Mouse (Mus musculus): ENCODE measurements around the gene Ptrh1. TPM values are rescaled to one million over a fixed set of nuclear protein-coding genes. Genes with fewer than 3 reads are reported as not detected.

Gene Ptrh1
- total and polyA plus RNA-seq, 3 experiments = 2.2 to 4.2 (median 2.4) TPM

GRCm38 (mm10) chr2:32739311-32739710 is 36.3 kb upstream of the Ptrh1 start:
- Histone ChIP-seq H3K79me2 (replicated peaks; ENCODE audit: control insufficient read depth, insufficient read depth, low read length) (peaks cover 5% of the 10 kb centered on the region), H3K27ac (peak overlapping the region; percentile 31; the same call in 1 of the 2 replicates), H3K4me1 (ENCODE audit: control insufficient read depth, insufficient read depth, low read length) (peaks cover 12% of the 10 kb centered on the region), H3K36me3 (ENCODE audit: control insufficient read depth, insufficient read depth, low read length) (peaks cover 8% of the 10 kb centered on the region), H3K9ac (ENCODE audit: low read depth, low read length) (no peak overlapping the region), H3K4me3 (no peak overlapping the region), H3K27me3 (ENCODE audit: control insufficient read depth, insufficient read depth, low read length) (peaks cover 2% of the 10 kb centered on the region; the same call in 1 of the 2 replicates)
- intact Hi-C loops (cut with DNase I) = no loop called here
- no peak for TF ChIP-seq EP300 (IDR thresholded peaks at IDR 0.05; ENCODE audit: insufficient read depth, low read depth, low read length)
- TF ChIP-seq CTCF (IDR thresholded peaks at IDR 0.05) = no peak
- TF ChIP-seq POLR2A (IDR thresholded peaks at IDR 0.05; ENCODE audit: insufficient read depth, low read depth, low read length) = no peak
- DNase-seq = no peak
- 49% methylated on average over 4 of the region's 4 CpGs for WGBS

GRCm38 (mm10) chr2:32740916-32741272 is 34.7 kb upstream of the Ptrh1 start, which contains the start of gene 6330409D20Rik:
TSS of gene 6330409D20Rik (minus strand) at chr2:32741016.
- Histone ChIP-seq H3K9ac (ENCODE audit: low read depth, low read length) (peak within 1 kb of the TSS; percentile 52), H3K4me3 (peak within 1 kb of the TSS; percentile 46), H3K36me3 (ENCODE audit: control insufficient read depth, insufficient read depth, low read length) (peaks cover 6% of the 10 kb centered on the region; the same call in 1 of the 2 replicates), H3K27me3 (ENCODE audit: control insufficient read depth, insufficient read depth, low read length) (peaks cover 2% of the 10 kb centered on the region; the same call in 1 of the 2 replicates), H3K4me1 (ENCODE audit: control insufficient read depth, insufficient read depth, low read length) (peaks cover 7% of the 10 kb centered on the region), H3K79me2 (replicated peaks; ENCODE audit: control insufficient read depth, insufficient read depth, low read length) (peaks cover 5% of the 10 kb centered on the region), H3K27ac (peak within 1 kb of the TSS; percentile 38)
- no peak for DNase-seq
- no peak for TF ChIP-seq EP300 (IDR thresholded peaks at IDR 0.05; ENCODE audit: insufficient read depth, low read depth, low read length)
- no peak for TF ChIP-seq POLR2A (IDR thresholded peaks at IDR 0.05; ENCODE audit: insufficient read depth, low read depth, low read length)
- TF ChIP-seq CTCF (IDR thresholded peaks at IDR 0.05) = no peak
- intact Hi-C loops (cut with DNase I) = loop anchor here (2.0 kb wide), 1 partner anchor 14 kb away; no protein-coding TSS in a partner anchor
- 24% methylated on average over 11 of the region's 11 CpGs for WGBS

GRCm38 (mm10) chr2:32741273-32742172 is 34.1 kb upstream of the Ptrh1 start:
- 26% methylated on average over 53 of the region's 58 CpGs for WGBS
- DNase-seq = peak; percentile 62 to 75

GRCm38 (mm10) chr2:32742173-32742531 is 33.4 kb upstream of the Ptrh1 start:
- peaks cover 5% of the 10 kb centered on the region for H3K79me2 ChIP-seq (replicated peaks; ENCODE audit: control insufficient read depth, insufficient read depth, low read length)
- peaks cover 6% of the 10 kb centered on the region; the same call in 1 of the 2 replicates for H3K36me3 ChIP-seq (ENCODE audit: control insufficient read depth, insufficient read depth, low read length)
- peaks cover 2% of the 10 kb centered on the region; the same call in 1 of the 2 replicates for H3K27me3 ChIP-seq (ENCODE audit: control insufficient read depth, insufficient read depth, low read length)
- H3K4me1 ChIP-seq (ENCODE audit: control insufficient read depth, insufficient read depth, low read length) = peaks cover 3% of the 10 kb centered on the region
- no peak overlapping the region for H3K4me3 ChIP-seq
- WGBS = 37% methylated on average over 18 of the region's 18 CpGs
- H3K9ac ChIP-seq (ENCODE audit: low read depth, low read length) = no peak overlapping the region
- no peak overlapping the region for H3K27ac ChIP-seq
- no peak for TF ChIP-seq POLR2A (IDR thresholded peaks at IDR 0.05; ENCODE audit: insufficient read depth, low read depth, low read length)
- no peak for TF ChIP-seq CTCF (IDR thresholded peaks at IDR 0.05)
- TF ChIP-seq EP300 (IDR thresholded peaks at IDR 0.05; ENCODE audit: insufficient read depth, low read depth, low read length) = no peak
- DNase-seq = no peak
- intact Hi-C loops (cut with DNase I) = no loop called here

More at GRCm38 (mm10) chr2:32741273-32742172, 34.1 kb upstream of the Ptrh1 start:
- Histone ChIP-seq H3K4me3 (peak overlapping the region; percentile 46), H3K36me3 (ENCODE audit: control insufficient read depth, insufficient read depth, low read length) (peaks cover 6% of the 10 kb centered on the region; the same call in 1 of the 2 replicates), H3K27ac (peak overlapping the region; percentile 38), H3K79me2 (replicated peaks; ENCODE audit: control insufficient read depth, insufficient read depth, low read length) (peaks cover 5% of the 10 kb centered on the region), H3K27me3 (ENCODE audit: control insufficient read depth, insufficient read depth, low read length) (peaks cover 2% of the 10 kb centered on the region; the same call in 1 of the 2 replicates), H3K4me1 (ENCODE audit: control insufficient read depth, insufficient read depth, low read length) (peaks cover 4% of the 10 kb centered on the region), H3K9ac (ENCODE audit: low read depth, low read length) (peak overlapping the region; percentile 52)
- TF ChIP-seq CTCF (IDR thresholded peaks at IDR 0.05) (no peak), POLR2A (IDR thresholded peaks at IDR 0.05; ENCODE audit: insufficient read depth, low read depth, low read length) (no peak), EP300 (IDR thresholded peaks at IDR 0.05; ENCODE audit: insufficient read depth, low read depth, low read length) (no peak)
- intact Hi-C loops (cut with DNase I) = loop anchor here (2.0 kb wide), 1 partner anchor 13 kb away; no protein-coding TSS in a partner anchor

- H3K27ac ChIP-seq = no peak overlapping the region
- no peak for TF ChIP-seq EP300 (IDR thresholded peaks at IDR 0.05; ENCODE audit: insufficient read depth, low read depth, low read length)
- H3K4me3 ChIP-seq = no peak overlapping the region
- peaks cover 5% of the 10 kb centered on the region for H3K79me2 ChIP-seq (replicated peaks; ENCODE audit: control insufficient read depth, insufficient read depth, low read length)
- intact Hi-C loops (cut with DNase I) = no loop called here
- H3K27me3 ChIP-seq (ENCODE audit: control insufficient read depth, insufficient read depth, low read length) = peaks cover 2% of the 10 kb centered on the region; the same call in 1 of the 2 replicates
- 41% methylated on average over 15 of the region's 15 CpGs for WGBS
- no peak overlapping the region for H3K9ac ChIP-seq (ENCODE audit: low read depth, low read length)
- no peak for DNase-seq
- H3K4me1 ChIP-seq (ENCODE audit: control insufficient read depth, insufficient read depth, low read length) = peaks cover 3% of the 10 kb centered on the region
- peaks cover 2% of the 10 kb centered on the region; the same call in 1 of the 2 replicates for H3K36me3 ChIP-seq (ENCODE audit: control insufficient read depth, insufficient read depth, low read length)
Measured at GRCm38 (mm10) chr2:32744272-32744982, 31.2 kb upstream of the Ptrh1 start.
